Mouse (Mus musculus) 3T3-L1 (cell line): ENCODE data around the gene Med12l.

Experiments used
- DNase-seq: peaks from one replicate; pipeline ENCODE4 v3.0.0-alpha.2; 2015; ENCODE audit warnings: low read depth, low spot score

The Med12l gene

GRCm38 (mm10) chr3:59022251-59022650 lies 16.6 kb downstream of the Med12l start:
- DNase-seq: no peak

GRCm38 (mm10) chr3:59022971-59023370 lies 17.3 kb downstream of the Med12l start:
- DNase-seq: no peak

- no peak for DNase-seq
Observed at GRCm38 (mm10) chr3:59024531-59025192, 19.0 kb downstream of the Med12l start.

GRCm38 (mm10) chr3:59025193-59025535 lies 19.5 kb downstream of the Med12l start:
- no peak for DNase-seq

GRCm38 (mm10) chr3:59028696-59029095 lies 23.1 kb downstream of the Med12l start:
- DNase-seq: no peak

GRCm38 (mm10) chr3:59030986-59031385 lies 25.4 kb downstream of the Med12l start:
- no peak for DNase-seq

GRCm38 (mm10) chr3:59041487-59041886 lies 35.9 kb downstream of the Med12l start:
- DNase-seq: no peak

- no peak for DNase-seq
Observed at GRCm38 (mm10) chr3:59054834-59055535, 49.4 kb downstream of the Med12l start.

- DNase-seq: peak; percentile 92
Observed at GRCm38 (mm10) chr3:59059022-59059541, 53.5 kb downstream of the Med12l start.

GRCm38 (mm10) chr3:59060131-59060530 lies 54.5 kb downstream of the Med12l start:
- DNase-seq: peak; percentile 32

GRCm38 (mm10) chr3:59062141-59062540 lies 56.5 kb downstream of the Med12l start:
- DNase-seq: no peak

GRCm38 (mm10) chr3:59063431-59063830 lies 57.8 kb downstream of the Med12l start:
- no peak for DNase-seq

- no peak for DNase-seq
Observed at GRCm38 (mm10) chr3:59065937-59066336, 60.3 kb downstream of the Med12l start.

GRCm38 (mm10) chr3:59066558-59067294 lies 61.1 kb downstream of the Med12l start:
- DNase-seq: no peak

GRCm38 (mm10) chr3:59069071-59069470 lies 63.4 kb downstream of the Med12l start:
- peak; percentile 18 for DNase-seq

- peak; percentile 48 for DNase-seq
Observed at GRCm38 (mm10) chr3:59077278-59077677, 71.7 kb downstream of the Med12l start.

- no peak for DNase-seq
Observed at GRCm38 (mm10) chr3:59078585-59078984, 73.0 kb downstream of the Med12l start.

GRCm38 (mm10) chr3:59079327-59079726 lies 73.7 kb downstream of the Med12l start:
- peak; percentile 94 for DNase-seq

GRCm38 (mm10) chr3:59080293-59080916 lies 74.8 kb downstream of the Med12l start:
- no peak for DNase-seq

GRCm38 (mm10) chr3:59080919-59081318 lies 75.3 kb downstream of the Med12l start:
- no peak for DNase-seq

- no peak for DNase-seq
Observed at GRCm38 (mm10) chr3:59092702-59093101, 87.1 kb downstream of the Med12l start.

GRCm38 (mm10) chr3:59097421-59097820 lies 91.8 kb downstream of the Med12l start:
- DNase-seq: no peak
